Mouse (Mus musculus): Measurements from ENCODE around the gene Dync2li1.

Dync2li1 gene

DNA sequence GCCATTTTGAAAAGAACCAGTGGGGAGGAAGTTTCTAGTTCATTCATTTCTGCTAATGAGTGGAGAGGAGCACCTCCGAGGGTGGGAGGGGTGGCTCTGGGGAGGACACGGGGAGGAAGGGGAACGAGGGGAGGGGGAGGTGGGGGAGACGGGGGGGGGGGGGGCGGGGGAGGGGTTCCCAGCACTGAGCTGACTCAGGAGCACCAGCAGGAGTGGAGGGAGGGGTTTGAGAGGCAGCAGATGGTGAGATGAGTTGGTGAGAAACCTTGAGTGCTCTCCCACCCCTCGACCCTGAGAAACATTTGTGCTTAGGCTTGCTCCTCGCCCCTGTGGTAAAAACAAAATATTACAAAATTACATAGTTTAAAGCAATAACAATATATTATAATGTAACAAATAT, 19.6 kb downstream of the Dync2li1 start:
- no peak for DNase-seq (ENCODE audit: low read depth, low spot score)

DNA sequence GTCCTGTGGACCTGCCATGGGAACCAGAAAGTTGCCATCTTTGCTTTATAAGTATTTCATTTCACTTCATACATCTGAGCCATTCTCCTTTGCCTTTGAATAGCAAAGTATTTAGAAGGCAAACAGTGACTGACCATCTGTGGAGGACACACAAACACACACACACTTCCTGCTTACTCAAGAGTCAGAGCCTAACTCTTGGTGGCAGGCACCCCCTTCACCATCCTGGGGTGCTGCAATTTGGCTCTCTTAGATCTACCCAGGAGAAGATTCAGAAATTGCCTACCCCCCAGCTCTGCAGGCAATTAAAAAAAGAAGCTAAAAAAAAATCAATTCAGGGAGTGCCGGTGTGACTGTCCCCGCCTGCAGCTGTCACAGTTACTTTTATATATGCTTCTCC, 20.2 kb downstream of the Dync2li1 start:
- no peak for DNase-seq (ENCODE audit: low read depth, low spot score)

DNA sequence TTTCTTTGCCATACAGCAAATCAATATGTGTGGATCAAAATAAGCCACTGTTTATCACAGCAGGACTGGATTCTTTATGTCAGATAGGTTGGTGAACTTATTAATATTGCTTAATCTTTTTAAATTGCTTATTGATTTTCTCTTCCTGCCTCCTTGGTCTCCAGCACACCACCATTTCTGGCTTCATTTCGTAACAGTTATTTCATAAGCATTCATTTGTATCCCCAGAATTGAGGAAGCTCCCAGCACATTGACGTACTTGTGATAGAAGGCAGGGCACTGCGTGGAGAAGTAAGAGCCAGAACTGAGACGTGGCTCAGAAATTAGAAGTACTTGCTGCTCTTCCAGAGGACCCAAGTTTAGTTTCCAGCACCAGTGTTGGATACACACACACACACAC, 21.3 kb downstream of the Dync2li1 start:
- no peak for DNase-seq (ENCODE audit: low read depth, low spot score)

DNA sequence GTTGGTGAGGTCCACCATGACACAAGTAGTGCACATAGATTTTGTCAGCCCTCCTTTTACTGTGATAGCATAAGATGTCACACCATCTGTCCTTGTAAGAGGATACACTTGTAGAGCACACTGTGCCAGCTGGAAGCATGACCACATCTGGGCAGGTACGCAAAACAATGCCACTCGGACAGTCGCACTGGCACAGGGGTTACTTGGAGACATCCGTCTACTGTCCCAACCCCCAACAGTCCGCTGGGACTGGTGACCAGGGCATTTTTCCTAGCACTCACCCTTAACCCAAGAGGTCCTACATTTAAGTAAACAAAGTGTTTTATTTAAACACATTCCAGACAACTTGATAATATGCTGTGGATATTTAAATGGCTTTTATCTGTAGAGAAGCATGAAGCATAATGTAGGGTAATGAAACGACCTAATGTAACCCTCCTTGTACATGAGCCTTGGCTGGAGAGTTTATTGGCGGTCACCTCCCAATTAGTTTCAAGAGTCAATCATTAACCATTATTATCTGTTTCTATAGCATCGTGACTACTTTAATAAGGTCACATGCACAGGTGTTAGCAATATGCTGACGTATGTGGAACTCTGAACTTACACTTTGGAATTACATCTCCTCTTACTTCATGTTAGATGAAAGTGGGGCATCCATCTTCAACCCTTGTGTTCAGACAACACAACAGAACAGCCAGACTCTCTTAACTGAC, 24.2 kb downstream of the Dync2li1 start:
- no peak for DNase-seq (ENCODE audit: low read depth, low spot score)

DNA sequence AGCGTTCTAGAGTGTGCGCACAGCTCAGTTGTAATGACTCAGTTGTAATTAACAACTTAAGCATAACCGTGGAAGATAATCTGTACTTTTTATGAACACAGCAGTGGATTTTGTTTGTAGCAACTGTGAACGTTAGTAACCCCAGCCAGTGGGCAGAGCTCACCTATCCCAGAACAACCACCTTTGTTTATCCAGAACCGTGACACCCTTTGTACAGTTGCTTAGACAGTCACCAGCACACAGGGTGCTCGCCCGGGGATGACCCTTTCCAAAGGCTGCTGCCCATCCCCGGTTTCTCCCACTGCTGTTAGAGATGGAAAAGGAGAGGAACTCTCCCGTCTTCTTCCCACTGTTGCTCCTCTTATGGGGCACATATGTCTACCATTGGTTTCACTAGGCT, 27.2 kb downstream of the Dync2li1 start:
- no peak for DNase-seq (ENCODE audit: low read depth, low spot score)

DNA sequence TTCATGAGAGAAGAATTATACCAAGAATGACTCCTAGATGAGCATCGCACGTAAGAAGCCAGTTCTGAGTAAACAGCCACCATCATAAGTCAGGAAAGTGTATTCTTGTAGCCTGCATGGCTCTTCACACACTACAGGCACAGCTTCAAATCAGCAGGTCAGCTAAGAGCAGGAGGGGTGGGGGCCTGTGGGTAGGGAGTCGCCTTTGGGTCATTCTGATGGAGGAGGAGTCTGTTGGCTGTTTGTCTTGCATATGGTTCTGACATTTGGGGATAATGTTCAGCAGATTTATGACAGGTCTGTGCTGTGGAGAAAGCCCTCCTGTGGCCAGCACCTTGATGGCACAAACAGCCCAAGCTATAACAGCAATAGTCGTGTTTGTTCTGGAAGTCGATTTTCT, 29.9 kb downstream of the Dync2li1 start:
- DNase-seq (ENCODE audit: low read depth, low spot score): no peak

DNA sequence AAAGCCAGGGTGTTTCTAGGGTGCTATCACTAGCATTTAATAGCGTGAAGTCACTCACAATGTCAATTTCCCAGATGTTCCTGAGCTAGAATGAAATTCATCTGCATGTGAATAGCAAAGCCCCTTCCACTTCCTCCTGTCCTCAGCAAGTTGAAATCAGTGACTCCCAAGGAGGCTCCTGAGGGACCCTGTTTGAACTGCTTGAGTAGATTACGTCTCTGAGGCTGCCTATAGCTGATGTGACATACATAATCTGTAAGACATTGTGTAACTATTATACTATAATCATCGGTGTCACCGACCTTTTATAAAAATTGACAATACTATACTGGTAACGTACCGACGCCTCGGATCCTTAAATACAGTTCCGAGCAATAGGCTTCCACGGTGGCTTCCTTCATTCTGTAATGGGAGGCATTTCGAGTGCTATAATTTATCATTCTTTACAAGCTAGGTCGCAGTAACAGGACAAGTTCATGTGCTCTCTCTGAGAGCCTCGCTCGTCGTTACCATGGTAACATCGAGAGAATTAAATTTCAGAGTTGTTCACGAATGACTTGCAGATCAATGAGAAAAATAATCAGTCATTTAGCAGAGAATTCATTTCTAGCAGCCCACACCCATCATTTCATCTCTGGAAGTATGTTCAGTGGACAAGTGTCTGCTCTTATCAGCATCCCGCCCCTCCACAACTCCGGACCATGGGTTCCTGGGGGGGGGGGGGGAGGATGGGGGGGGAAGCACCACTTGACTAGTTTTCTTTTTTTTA, 30.5 kb downstream of the Dync2li1 start:
- no peak for DNase-seq (ENCODE audit: low read depth, low spot score)

DNA sequence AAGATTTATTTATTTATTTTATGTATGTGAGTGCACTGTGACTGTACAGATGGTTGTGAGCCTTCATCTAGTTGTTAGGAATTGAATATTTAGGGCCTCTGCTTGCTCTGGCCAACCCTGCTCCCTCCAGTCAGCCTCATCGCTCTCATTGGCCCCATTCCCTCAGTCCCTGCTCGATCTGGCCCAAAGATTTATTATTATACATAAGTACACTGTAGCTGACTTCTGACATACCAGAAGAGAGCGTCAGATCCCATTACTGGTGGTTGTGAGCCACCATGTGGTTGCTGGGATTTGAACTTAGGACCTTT, 31.1 kb downstream of the Dync2li1 start:
- no peak for DNase-seq (ENCODE audit: low read depth, low spot score)

DNA sequence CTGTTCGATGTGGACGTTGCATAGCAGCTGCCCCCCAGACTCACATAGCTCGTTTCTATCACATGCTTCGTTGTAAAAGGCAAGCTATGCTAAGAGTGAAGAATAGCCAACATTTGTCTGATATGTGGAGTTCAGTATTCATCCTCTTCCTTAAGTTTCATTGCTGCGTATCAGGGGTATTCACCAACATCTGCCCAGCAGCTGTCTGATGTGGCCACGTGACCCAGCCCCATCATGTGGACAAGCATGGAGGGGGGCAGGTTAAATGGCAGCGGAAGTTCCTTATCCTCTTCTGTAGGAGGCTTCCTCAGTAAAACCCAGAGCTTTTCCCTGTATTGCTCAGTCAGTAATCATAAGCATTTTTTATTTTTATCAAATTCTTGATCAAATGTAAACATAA, 31.5 kb downstream of the Dync2li1 start:
- DNase-seq (ENCODE audit: low read depth, low spot score): no peak

- DNase-seq (ENCODE audit: low read depth, low spot score): no peak
These were observed 31.9 kb downstream of the Dync2li1 start for GRCm38 (mm10) chr17:84658195-84658594.

DNA sequence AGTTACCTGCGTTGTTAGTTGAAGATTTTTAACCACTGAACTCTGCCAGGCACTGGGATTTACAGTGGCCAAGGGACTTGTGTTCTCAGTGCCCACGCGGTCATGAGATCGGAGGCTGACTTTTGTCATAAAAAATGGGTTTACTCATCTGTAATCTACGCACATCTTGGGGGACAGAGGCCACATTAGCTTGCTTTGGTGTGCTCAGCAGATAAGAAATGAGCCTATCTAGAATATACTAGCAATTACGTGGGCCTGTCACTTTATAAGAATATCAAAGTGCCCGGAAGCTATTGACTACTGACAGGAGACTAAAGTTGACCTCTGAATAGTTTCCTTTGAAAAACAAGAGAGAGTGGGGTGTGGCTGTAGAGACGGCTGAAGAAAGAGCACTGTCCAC, 32.7 kb downstream of the Dync2li1 start:
- no peak for DNase-seq (ENCODE audit: low read depth, low spot score)

- DNase-seq (ENCODE audit: low read depth, low spot score): no peak
These were observed 38.8 kb downstream of the Dync2li1 start for GRCm38 (mm10) chr17:84665053-84665452.

DNA sequence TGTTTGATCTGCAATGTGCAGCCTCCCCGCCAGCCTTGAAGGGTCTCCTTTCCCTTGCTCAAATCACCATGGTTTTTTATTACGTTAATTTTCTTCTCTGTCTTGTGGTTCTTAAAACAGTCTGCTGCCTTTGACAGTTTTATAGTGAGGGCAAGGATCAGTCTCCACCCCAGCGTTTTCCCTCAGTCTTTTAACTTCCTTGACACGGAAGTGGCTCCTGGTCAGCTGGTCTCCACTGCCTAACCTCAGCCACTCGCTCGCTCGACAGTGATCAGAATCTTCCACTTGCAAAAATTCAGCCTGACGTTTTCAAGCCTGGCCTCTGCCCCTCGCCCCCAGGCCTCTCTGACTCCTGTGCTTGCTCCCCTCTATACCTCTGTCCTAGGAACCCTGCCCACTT, 39.4 kb downstream of the Dync2li1 start:
- no peak for DNase-seq (ENCODE audit: low read depth, low spot score)

DNA sequence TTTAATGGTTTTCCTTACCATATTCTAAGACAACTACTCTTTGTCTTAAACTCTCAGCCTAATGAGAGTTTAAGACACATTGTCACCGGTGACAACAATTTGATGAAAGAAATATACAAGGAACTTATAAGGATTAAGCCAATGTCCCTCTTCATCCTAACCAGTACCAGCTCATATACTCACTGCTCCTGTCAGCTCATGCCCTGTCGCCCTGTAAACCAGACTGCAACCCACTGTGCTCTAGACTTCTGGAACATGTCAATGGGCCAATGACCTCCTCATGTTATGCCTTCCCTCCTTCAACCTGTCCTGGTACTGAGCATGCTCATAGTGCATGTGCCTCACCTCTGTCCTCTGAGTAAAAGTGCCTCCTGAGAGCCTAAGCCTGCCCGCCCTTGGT, 41.6 kb downstream of the Dync2li1 start:
- no peak for DNase-seq (ENCODE audit: low read depth, low spot score)

DNA sequence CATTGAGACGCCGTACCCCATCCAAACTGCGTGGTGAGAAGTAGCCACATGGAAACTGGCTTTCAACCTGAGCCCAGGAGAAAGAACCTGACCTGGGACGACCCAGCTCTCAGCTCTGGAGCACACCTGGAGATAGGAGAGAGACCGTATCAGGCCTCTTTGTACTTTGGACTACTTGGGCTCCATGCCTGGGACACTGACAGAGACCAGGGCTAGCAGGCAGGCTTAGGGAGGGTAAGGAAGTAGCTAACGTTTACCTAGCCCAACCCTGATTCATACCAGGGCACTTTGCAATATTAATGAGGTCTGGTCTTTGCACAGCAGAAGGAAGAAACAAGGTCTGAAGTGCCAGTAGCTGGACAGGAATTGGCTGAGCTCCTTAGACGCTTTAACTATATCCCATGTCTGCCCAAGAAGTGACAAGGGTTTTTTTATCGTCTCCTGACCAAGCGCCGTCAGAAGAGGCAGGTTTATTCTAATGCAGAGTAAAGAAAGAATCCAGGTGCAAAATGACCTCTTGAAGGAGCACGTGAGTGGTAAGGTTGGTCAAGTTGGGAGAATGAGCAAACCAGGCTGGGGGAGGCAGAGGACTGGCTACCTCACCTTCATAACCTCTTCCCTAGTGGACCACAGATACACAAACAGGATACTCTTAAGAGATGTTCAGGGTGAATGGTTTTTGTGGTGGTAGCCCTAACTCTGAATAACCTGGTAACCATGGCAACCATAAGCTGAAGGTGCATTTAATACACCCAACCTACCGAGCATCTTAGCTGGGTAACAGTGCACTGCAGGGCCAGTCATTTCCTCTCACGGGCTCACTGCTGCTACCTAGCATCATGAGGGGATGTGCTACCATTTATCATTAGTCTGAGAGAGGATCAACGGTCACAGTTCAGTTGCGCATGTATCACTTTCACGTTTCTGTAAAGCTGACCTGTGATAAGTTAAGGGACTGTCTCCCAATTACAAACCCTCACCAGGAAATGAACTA, 46.4 kb downstream of the Dync2li1 start:
- no peak for DNase-seq (ENCODE audit: low read depth, low spot score)

DNA sequence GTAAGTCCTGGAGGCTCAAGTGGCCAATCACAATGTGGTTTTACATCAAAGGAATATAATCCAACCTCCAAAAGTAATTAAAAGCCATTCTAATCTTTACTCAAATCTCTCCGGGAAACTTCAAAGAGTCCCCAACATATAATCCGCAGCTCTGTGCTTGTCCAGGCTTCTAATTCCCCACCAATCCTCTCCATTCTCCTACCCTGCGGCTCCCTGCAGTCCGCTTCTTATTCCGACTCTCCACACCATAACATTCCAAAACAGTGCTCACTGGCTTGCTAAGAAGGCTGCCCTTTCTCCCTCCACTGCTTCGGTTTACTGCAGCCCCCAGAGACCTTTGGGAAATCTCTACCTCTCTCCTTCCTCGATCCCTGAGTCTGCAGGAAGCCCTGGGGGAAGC, 47.8 kb downstream of the Dync2li1 start:
- DNase-seq (ENCODE audit: low read depth, low spot score): no peak

- DNase-seq (ENCODE audit: low read depth, low spot score): no peak
These were observed 48.9 kb downstream of the Dync2li1 start for GRCm38 (mm10) chr17:84675204-84675603.

GRCm38 (mm10) chr17:84675951-84676366, 49.7 kb downstream of the Dync2li1 start, which contains the start of gene Abcg8:
TSS of gene Abcg8 (plus strand) at chr17:84676302.
- no peak for DNase-seq (ENCODE audit: low read depth, low spot score)

DNA sequence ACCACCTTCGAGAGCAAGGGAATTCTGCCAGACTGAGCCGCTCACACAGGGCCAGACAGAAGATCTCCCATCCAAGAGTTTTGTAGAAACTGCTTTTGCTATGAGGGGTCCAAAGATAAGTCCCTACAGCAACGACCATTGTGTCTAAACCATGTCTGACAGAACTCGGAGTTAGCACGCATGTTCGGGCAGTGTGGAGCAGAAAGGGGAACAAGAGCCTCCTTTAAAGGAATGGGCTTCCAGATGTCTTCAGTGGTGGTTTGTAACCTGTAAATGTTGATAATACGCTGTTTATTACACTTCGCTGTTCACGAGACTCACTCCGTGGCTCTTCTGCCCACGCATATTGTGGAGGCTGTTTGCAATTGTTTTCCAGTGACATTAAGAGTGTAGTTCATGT, 51.3 kb downstream of the Dync2li1 start:
- DNase-seq (ENCODE audit: low read depth, low spot score): no peak

DNA sequence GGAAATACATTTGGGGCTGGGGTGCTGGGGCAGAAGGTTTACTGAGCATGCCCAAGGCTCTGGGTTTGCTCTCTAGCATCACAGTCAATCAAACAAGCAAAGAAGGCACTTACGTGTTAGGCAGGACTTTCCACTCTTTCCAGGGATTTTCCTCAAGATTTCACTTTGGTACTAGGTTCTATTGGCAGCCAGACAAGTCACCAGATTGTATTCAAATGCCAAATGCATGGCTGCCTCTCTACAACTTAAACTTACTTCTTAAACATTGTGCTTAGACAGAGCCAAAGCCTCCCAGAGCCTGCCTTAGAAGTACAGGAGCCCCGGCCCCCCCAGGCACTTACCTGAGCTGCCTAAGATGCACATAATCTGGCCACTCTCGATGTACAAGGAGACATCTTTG, 55.4 kb downstream of the Dync2li1 start:
- no peak for DNase-seq (ENCODE audit: low read depth, low spot score)

GRCm38 (mm10) chr17:84682734-84683717, 56.7 kb downstream of the Dync2li1 start, which contains the start of gene Abcg5:
TSS of gene Abcg5 (minus strand) at chr17:84683011.
- no peak for DNase-seq (ENCODE audit: low read depth, low spot score)
